Mouse (Mus musculus): ENCODE measurements around the gene Sec63. TPM values are rescaled to one million over a fixed set of nuclear protein-coding genes. Genes with fewer than 3 reads are reported as not detected.

The Sec63 gene
- polyA plus RNA-seq (2012): 10.9 and 14.2 TPM in 2 replicates

DNA sequence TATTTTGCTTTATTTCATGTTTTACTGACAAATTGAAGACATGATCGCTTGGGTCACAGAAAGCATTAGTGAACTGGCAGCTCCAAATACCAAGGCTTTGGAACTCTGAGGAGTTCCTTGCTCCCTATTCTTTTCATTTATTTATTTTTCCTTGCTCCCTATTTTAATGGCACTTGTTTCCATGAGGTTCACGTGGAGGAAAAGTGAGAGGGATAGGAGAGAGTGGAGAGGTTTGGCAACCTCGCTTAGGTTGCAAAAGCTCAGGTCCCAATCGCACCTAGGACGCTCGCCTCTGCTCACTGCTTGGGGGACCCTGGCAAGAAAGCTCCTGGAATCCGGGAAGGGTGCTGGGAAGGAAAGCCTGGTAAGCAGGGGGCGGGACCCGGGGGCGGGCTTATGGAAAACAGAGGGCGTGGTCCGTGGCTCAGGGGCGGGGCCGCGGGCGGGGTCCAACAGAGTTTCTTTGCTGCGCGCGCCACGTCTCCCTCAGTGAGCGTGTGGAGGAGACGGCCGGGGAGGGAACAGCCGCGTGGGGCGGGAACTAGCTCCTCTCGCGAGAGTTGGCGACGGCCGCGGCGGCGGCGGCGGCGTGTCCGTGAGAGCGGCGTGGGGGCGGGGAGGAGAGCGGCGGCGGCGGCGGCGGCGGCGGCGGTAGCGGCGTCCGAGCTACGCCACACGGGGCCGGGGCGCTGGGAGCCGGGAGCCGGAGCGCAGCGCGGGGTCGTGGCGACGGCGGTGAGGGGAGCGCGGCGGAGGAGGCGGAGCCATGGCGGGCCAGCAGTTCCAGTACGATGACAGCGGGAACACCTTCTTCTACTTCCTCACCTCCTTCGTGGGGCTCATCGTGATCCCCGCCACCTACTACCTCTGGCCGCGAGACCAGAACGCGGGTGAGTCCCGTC is at the start of gene Sec63:
Sec63 (plus strand) TSS at position 498 of the 902 bp plus-strand sequence.

DNA sequence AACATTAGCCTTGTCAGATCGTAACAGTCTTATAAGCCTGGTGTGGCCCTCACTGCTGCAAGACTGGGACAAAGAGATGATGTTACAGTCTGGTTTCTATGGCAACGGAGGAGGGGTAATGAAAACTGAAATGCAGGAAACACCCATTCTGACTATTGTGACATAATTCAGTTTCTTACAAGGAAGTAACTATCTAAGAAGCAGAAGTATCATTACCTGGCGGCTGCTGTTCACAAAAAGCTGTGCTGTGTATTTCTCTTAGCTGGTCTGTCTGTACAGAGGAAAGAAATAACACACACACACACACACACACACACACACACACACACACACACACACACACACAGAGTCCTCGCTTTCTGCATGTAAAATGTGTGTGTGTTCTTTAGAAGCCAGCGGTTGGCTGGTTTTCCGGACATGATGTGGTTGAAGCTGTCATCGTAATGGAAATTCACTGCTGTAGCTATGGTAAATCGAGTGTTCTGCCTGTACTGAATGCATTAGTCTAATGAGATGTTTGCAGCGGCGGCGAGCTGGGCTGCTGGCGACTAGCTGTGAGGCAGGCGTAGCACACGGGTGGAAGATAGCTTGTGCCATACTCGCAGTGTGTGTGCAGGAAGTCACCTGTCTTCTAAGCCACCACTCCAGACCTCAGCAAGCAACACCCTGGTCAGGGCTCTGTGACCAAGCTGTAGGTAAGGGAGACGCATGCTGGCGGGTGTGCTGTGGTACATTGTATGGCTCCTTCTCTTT is 99.0 kb downstream of the Sec63 start, which contains the start of gene Scml4:
Scml4 (plus strand) TSS at position 212 of the 753 bp plus-strand sequence.

Other genes starting within 250 kb of the Sec63 start
- gene Nr2e1, start 177.9 kb upstream of the Sec63 start, polyA plus RNA-seq (2012): 0.12 TPM in 1 of 2 replicates, not detected in the other
- gene Ostm1, start 177.7 kb upstream of the Sec63 start, polyA plus RNA-seq (2012): 5.1 and 5.7 TPM in 2 replicates
- gene Scml4, start 98.9 kb downstream of the Sec63 start, polyA plus RNA-seq (2012): 0.56 and 1.2 TPM in 2 replicates

All from megakaryocyte-erythroid progenitor cell, adult 5 weeks (primary cell).